Mouse (Mus musculus): Measurements from ENCODE around the gene Man1a2. TPM values are rescaled to one million over a fixed set of nuclear protein-coding genes. Genes with fewer than 3 reads are reported as not detected.

The Man1a2 gene
- total and polyA plus RNA-seq, 3 experiments = 27.1 to 261 (median 33.2) TPM

GRCm38 (mm10) chr3:100547162-100547912, 138.0 kb downstream of the Man1a2 start (continued):
- TF ChIP-seq ETS1 (IDR thresholded peaks at IDR 0.05; ENCODE audit: low read depth, low read length) (peak; percentile 96), RAD21 (IDR thresholded peaks at IDR 0.05; ENCODE audit: low read depth, low read length) (peak; percentile 59), TAL1 (IDR thresholded peaks at IDR 0.05; ENCODE audit: low read length) (peak; percentile 99), CHD1 (IDR thresholded peaks at IDR 0.05; ENCODE audit: low read depth, low read length) (no peak), MYB (IDR thresholded peaks at IDR 0.05; ENCODE audit: low read depth, low read length) (no peak)

- no peak overlapping the region for H3K4me3 ChIP-seq (ENCODE audit: control insufficient read depth in 1 of 2, insufficient read depth in 1 of 2, low read depth in 2 of 2, low read length in 2 of 2)
- TF ChIP-seq ZMIZ1 (IDR thresholded peaks at IDR 0.05; ENCODE audit: low read depth, low read length) = no peak
- no peak for TF ChIP-seq SMC3 (IDR thresholded peaks at IDR 0.05; ENCODE audit: low read depth, low read length)
- no peak for TF ChIP-seq NELFE (IDR thresholded peaks at IDR 0.05; ENCODE audit: low read depth, low read length)
- no peak for TF ChIP-seq CHD2 (IDR thresholded peaks at IDR 0.05; ENCODE audit: low read length)
- TF ChIP-seq NRF1 (IDR thresholded peaks at IDR 0.05; ENCODE audit: insufficient read depth, low read depth, low read length, poor library complexity, severe bottlenecking) = no peak
- no peak for TF ChIP-seq MXI1 (IDR thresholded peaks at IDR 0.05; ENCODE audit: low read depth, low read length)
- no peak for TF ChIP-seq GABPA (IDR thresholded peaks at IDR 0.05; ENCODE audit: low read depth, low read length)
- TF ChIP-seq RCOR1 (IDR thresholded peaks at IDR 0.05; ENCODE audit: low read depth, low read length) = no peak
- TF ChIP-seq ETS1 (IDR thresholded peaks at IDR 0.05; ENCODE audit: low read depth, low read length) = no peak
- no peak for TF ChIP-seq ZNF384 (IDR thresholded peaks at IDR 0.05; ENCODE audit: low read depth, low read length)
- TF ChIP-seq BHLHE40 (IDR thresholded peaks at IDR 0.05; ENCODE audit: borderline replicate concordance, low read depth, low read length) = no peak
- no peak for TF ChIP-seq GATA1 (IDR thresholded peaks at IDR 0.05; ENCODE audit: low read depth, low read length)
- TF ChIP-seq HCFC1 (IDR thresholded peaks at IDR 0.05; ENCODE audit: low read depth, low read length) = no peak
- TF ChIP-seq JUND (IDR thresholded peaks at IDR 0.05; ENCODE audit: low read depth, low read length) = no peak
- no peak for TF ChIP-seq MAZ (IDR thresholded peaks at IDR 0.05; ENCODE audit: low read depth, low read length)
- no peak for TF ChIP-seq MYB (IDR thresholded peaks at IDR 0.05; ENCODE audit: low read depth, low read length)
- no peak overlapping the region for H3K27ac ChIP-seq (ENCODE audit: control insufficient read depth, low read depth, low read length)
These were observed 148.6 kb downstream of the Man1a2 start for GRCm38 (mm10) chr3:100536686-100537085.

More at GRCm38 (mm10) chr3:100536686-100537085, 148.6 kb downstream of the Man1a2 start:
- Histone ChIP-seq H3K79me2 (ENCODE audit: control insufficient read depth, insufficient read depth, low read length, poor library complexity) (no peaks in the 10 kb centered on the region), H3K27me3 (ENCODE audit: control insufficient read depth in 1 of 2, insufficient read depth in 2 of 2, low read length in 2 of 2) (no peaks in the 10 kb centered on the region; a peak in 2 of 4 replicates), H3K9ac (ENCODE audit: control insufficient read depth, low read depth, low read length, poor library complexity, severe bottlenecking) (no peak overlapping the region), H3K36me3 (ENCODE audit: control insufficient read depth in 1 of 2, insufficient read depth in 2 of 2, low read length in 2 of 2) (no peaks in the 10 kb centered on the region), H3K9me3 (replicated peaks; ENCODE audit: insufficient read depth, low read length) (no peaks in the 10 kb centered on the region), H3K4me1 (ENCODE audit: control insufficient read depth in 1 of 2, insufficient read depth in 2 of 2, low read length in 2 of 2) (no peaks in the 10 kb centered on the region)
- no peak for DNase-seq (ENCODE audit: low read depth, low spot score)
